Mouse (Mus musculus): Measurements from ENCODE around the gene Kpna1. TPM values are rescaled to one million over a fixed set of nuclear protein-coding genes. Genes with fewer than 3 reads are reported as not detected.
A peak's percentile ranks its signal among the peaks of the same experiment; 100 is the strongest.
"Not testable (repeated sequence)": the region's sequence is repeated elsewhere in the genome, so short reads cannot be mapped to it uniquely, and the experiment has no call there.

Gene Kpna1
- polyA plus RNA-seq (2012; rRNA removed), result 1.2 and 2.5 TPM in 2 replicates

- H3K36me3 ChIP-seq (ENCODE audit: control insufficient read depth, insufficient read depth, low read length); H3K4me1 ChIP-seq (ENCODE audit: control insufficient read depth, insufficient read depth, insufficient read length, low read length); H3K4me3 ChIP-seq (ENCODE audit: low read depth, low read length); H3K27ac ChIP-seq (ENCODE audit: insufficient read depth, low read depth, low read length); H3K27me3 ChIP-seq (ENCODE audit: control insufficient read depth, insufficient read depth, low read length): not testable (repeated sequence)
- 100% methylated on average over 1 of the region's 1 CpGs for WGBS
Observed at GRCm38 (mm10) chr16:35978450-35978849, at the start of gene Kpna1. Kpna1 (plus strand) TSS chr16:35978750.

GRCm38 (mm10) chr16:35932179-35933055 is 46.1 kb upstream of the Kpna1 start:
- no peak for TF ChIP-seq POLR2A (IDR thresholded peaks at IDR 0.05; ENCODE audit: low read depth, low read length)
- no peak for TF ChIP-seq CTCF (IDR thresholded peaks at IDR 0.05; ENCODE audit: extremely low read depth, insufficient read length, insufficient replicate concordance, low read depth, low read length)
- Histone ChIP-seq H3K27me3 (ENCODE audit: control insufficient read depth, insufficient read depth, low read length) (no peaks in the 10 kb centered on the region), H3K27ac (ENCODE audit: insufficient read depth, low read depth, low read length) (no peak overlapping the region), H3K4me3 (ENCODE audit: low read depth, low read length) (no peak overlapping the region), H3K36me3 (ENCODE audit: control insufficient read depth, insufficient read depth, low read length) (peaks cover 69% of the 10 kb centered on the region), H3K4me1 (ENCODE audit: control insufficient read depth, insufficient read depth, insufficient read length, low read length) (peaks cover 6% of the 10 kb centered on the region; the same call in 1 of the 2 replicates)
- WGBS, result 85% methylated on average over 19 of the region's 19 CpGs

GRCm38 (mm10) chr16:35933181-35933580 is 45.4 kb upstream of the Kpna1 start:
- Histone ChIP-seq H3K4me3 (ENCODE audit: low read depth, low read length) (no peak overlapping the region), H3K27ac (ENCODE audit: insufficient read depth, low read depth, low read length) (no peak overlapping the region), H3K4me1 (ENCODE audit: control insufficient read depth, insufficient read depth, insufficient read length, low read length) (peaks cover 6% of the 10 kb centered on the region; the same call in 1 of the 2 replicates), H3K36me3 (ENCODE audit: control insufficient read depth, insufficient read depth, low read length) (peaks cover 63% of the 10 kb centered on the region), H3K27me3 (ENCODE audit: control insufficient read depth, insufficient read depth, low read length) (no peaks in the 10 kb centered on the region)
- WGBS, result 82% methylated on average over 10 of the region's 10 CpGs
- no peak for TF ChIP-seq CTCF (IDR thresholded peaks at IDR 0.05; ENCODE audit: extremely low read depth, insufficient read length, insufficient replicate concordance, low read depth, low read length)
- no peak for TF ChIP-seq POLR2A (IDR thresholded peaks at IDR 0.05; ENCODE audit: low read depth, low read length)

GRCm38 (mm10) chr16:35938211-35939151 is 40.1 kb upstream of the Kpna1 start, which contains the start of the genes Parp9 and Dtx3l:
Parp9 (plus strand) TSS chr16:35938470.
Dtx3l (minus strand) TSS chr16:35939151.
- no peak for TF ChIP-seq CTCF (IDR thresholded peaks at IDR 0.05; ENCODE audit: extremely low read depth, insufficient read length, insufficient replicate concordance, low read depth, low read length)
- peak; percentile 61 for TF ChIP-seq POLR2A (IDR thresholded peaks at IDR 0.05; ENCODE audit: low read depth, low read length)
- peak within 1 kb of the TSS; percentile 97 for H3K27ac ChIP-seq (ENCODE audit: insufficient read depth, low read depth, low read length)
- H3K4me1 ChIP-seq (ENCODE audit: control insufficient read depth, insufficient read depth, insufficient read length, low read length), result peaks cover 7% of the 10 kb centered on the region
- WGBS, result under 1% methylated on average over 52 of the region's 52 CpGs
- H3K4me3 ChIP-seq (ENCODE audit: low read depth, low read length), result peak within 1 kb of the TSS; percentile 94
- H3K36me3 ChIP-seq (ENCODE audit: control insufficient read depth, insufficient read depth, low read length), result peaks cover 40% of the 10 kb centered on the region
- no peaks in the 10 kb centered on the region for H3K27me3 ChIP-seq (ENCODE audit: control insufficient read depth, insufficient read depth, low read length)

GRCm38 (mm10) chr16:35939261-35939660 is 39.3 kb upstream of the Kpna1 start:
- peaks cover 42% of the 10 kb centered on the region for H3K36me3 ChIP-seq (ENCODE audit: control insufficient read depth, insufficient read depth, low read length)
- peaks cover 7% of the 10 kb centered on the region for H3K4me1 ChIP-seq (ENCODE audit: control insufficient read depth, insufficient read depth, insufficient read length, low read length)
- under 1% methylated on average over 6 of the region's 6 CpGs for WGBS
- H3K27ac ChIP-seq (ENCODE audit: insufficient read depth, low read depth, low read length), result peak overlapping the region; percentile 97
- no peak for TF ChIP-seq CTCF (IDR thresholded peaks at IDR 0.05; ENCODE audit: extremely low read depth, insufficient read length, insufficient replicate concordance, low read depth, low read length)
- no peaks in the 10 kb centered on the region for H3K27me3 ChIP-seq (ENCODE audit: control insufficient read depth, insufficient read depth, low read length)
- peak overlapping the region; percentile 94 for H3K4me3 ChIP-seq (ENCODE audit: low read depth, low read length)

GRCm38 (mm10) chr16:35939690-35940089 is 38.9 kb upstream of the Kpna1 start:
- 1% methylated on average over 9 of the region's 9 CpGs for WGBS

More at GRCm38 (mm10) chr16:35939690-35940089, 38.9 kb upstream of the Kpna1 start:
- Histone ChIP-seq H3K4me1 (ENCODE audit: control insufficient read depth, insufficient read depth, insufficient read length, low read length) (peaks cover 7% of the 10 kb centered on the region), H3K36me3 (ENCODE audit: control insufficient read depth, insufficient read depth, low read length) (peaks cover 40% of the 10 kb centered on the region), H3K4me3 (ENCODE audit: low read depth, low read length) (peak overlapping the region; percentile 94), H3K27ac (ENCODE audit: insufficient read depth, low read depth, low read length) (peak overlapping the region; percentile 97), H3K27me3 (ENCODE audit: control insufficient read depth, insufficient read depth, low read length) (no peaks in the 10 kb centered on the region)
- no peak for TF ChIP-seq POLR2A (IDR thresholded peaks at IDR 0.05; ENCODE audit: low read depth, low read length)
- peak; percentile 89 for TF ChIP-seq CTCF (IDR thresholded peaks at IDR 0.05; ENCODE audit: extremely low read depth, insufficient read length, insufficient replicate concordance, low read depth, low read length)
